ENCODE assay signal across 8 mouse cellular contexts in genomic region chr1:89876346-89877072, GRCm38 (mm10). TPM values are rescaled to one million over a fixed set of nuclear protein-coding genes. Genes with fewer than 3 reads are reported as not detected.
DNase-seq lines count a peak whose midpoint lies in the region; ATAC-seq lines count a peak whose summit lies in the region.

No protein-coding gene starts in this region.

- H3K4me1 ChIP-seq in heart, embryonic 15.5 days (replicated peaks) = peaks cover 8% of the 10 kb centered on the region; the same call in 1 of the 2 replicates
- peaks cover 46% of the 10 kb centered on the region for H3K4me1 ChIP-seq in limb, embryonic 10.5 days

- H3K4me2 ChIP-seq in heart, embryonic 15.5 days = no peak overlapping the region

- H3K4me3 ChIP-seq in heart, embryonic 15.5 days = no peak overlapping the region
- no peak overlapping the region for H3K4me3 ChIP-seq in limb, embryonic 10.5 days

- DNase-seq in retina, postnatal 1 day = peak; percentile 26
- no peak for DNase-seq in retina, embryonic 14.5 days (ENCODE audit: low spot score)
- no peak for DNase-seq in limb, embryonic 10.5 days (ENCODE audit: low spot score)
- no peak for DNase-seq in right cerebral cortex, postnatal 4 days
- no peak for DNase-seq in spleen, postnatal 10 days (ENCODE audit: low spot score in 2 of 2)
- DNase-seq in spleen, postnatal 14 days (ENCODE audit: low spot score in 2 of 2) = no peak
- DNase-seq in ovary, postnatal 36 days (ENCODE audit: low spot score) = no peak

- no peaks in the 10 kb centered on the region for H3K9me3 ChIP-seq in heart, embryonic 15.5 days (replicated peaks)
- no peaks in the 10 kb centered on the region for H3K9me3 ChIP-seq in limb, embryonic 10.5 days (replicated peaks)

- no peak overlapping the region; the same call in 1 of the 2 replicates for H3K27ac ChIP-seq in heart, embryonic 15.5 days
- peak overlapping the region; percentile 20; the same call in 1 of the 2 replicates for H3K27ac ChIP-seq in limb, embryonic 10.5 days

- 42% methylated on average over 5 of the region's 5 CpGs for WGBS in heart, embryonic 15.5 days
- WGBS in limb, embryonic 10.5 days = 33% methylated on average over 5 of the region's 5 CpGs

- no peaks in the 10 kb centered on the region for H3K36me3 ChIP-seq in heart, embryonic 15.5 days
- no peaks in the 10 kb centered on the region for H3K36me3 ChIP-seq in limb, embryonic 10.5 days

- ATAC-seq in heart, embryonic 15.5 days (replicated peaks; ENCODE audit: insufficient number of reproducible peaks, insufficient read depth, low FRiP score, low read depth) = peak; percentile 65

- H3K27me3 ChIP-seq in heart, embryonic 15.5 days = no peaks in the 10 kb centered on the region
- H3K27me3 ChIP-seq in limb, embryonic 10.5 days (ENCODE audit: low read depth, poor library complexity, severe bottlenecking) = no peaks in the 10 kb centered on the region

- H3K9ac ChIP-seq in heart, embryonic 15.5 days = no peak overlapping the region

RNA-seq across cellular contexts. Expression of gene Gbx2, which starts 54.5 kb away (rescaled TPM):
- 0.11 TPM in 1 of 2 replicates, not detected in the other for polyA plus RNA-seq in heart, embryonic 15.5 days (2015; fragmentation: Nextera tagmentation; extraction: Ambion mirVana)
- polyA plus RNA-seq in limb, embryonic 10.5 days (2016; fragmentation: Nextera tagmentation; extraction: Ambion mirVana) = 5.3 and 9.5 TPM in 2 replicates
